Mouse (Mus musculus): ENCODE measurements around the gene Tanc1.

GRCm38 (mm10) chr2:59706806-59707205 is 95.0 kb downstream of the Tanc1 start:
- TF ChIP-seq CTCF (IDR thresholded peaks at IDR 0.05; ENCODE audit: insufficient read depth, low read depth, low read length), result no peak
- no peak for TF ChIP-seq POLR2A (IDR thresholded peaks at IDR 0.05; ENCODE audit: insufficient read depth, low read depth, low read length)
